Mouse (Mus musculus) left cerebral cortex, postnatal 10 days (tissue): Measurements from ENCODE around the gene Enkur. TPM values are rescaled to one million over a fixed set of nuclear protein-coding genes. Genes with fewer than 3 reads are reported as not detected.
"Not testable (repeated sequence)": the region's sequence is repeated elsewhere in the genome, so short reads cannot be mapped to it uniquely, and the experiment has no call there.

Experiments
- DNase-seq, 2 experiments: peaks; one replicate each; pipeline ENCODE4 v3.0.0; 2021 to 2022; ENCODE audit warnings: low spot score in 2 of 2, mixed read lengths in 1 of 2; ENCODE audit errors: extremely low spot score in 1 of 2
- intact Hi-C: fragments of 180-260 bp; cut with DNase I; formaldehyde crosslinking; loops from one replicate; pipeline ENCODE4 v1.15.1; 2025
- total RNA-seq, 2 experiments: library from RNA; stranded (reverse); gene quantifications; 2 replicates each; pipeline ENCODE4 v1.2.3; 2021

Gene Enkur
- 1 to 10 TPM; 3.8 to 5.5 TPM for total RNA-seq

DNA sequence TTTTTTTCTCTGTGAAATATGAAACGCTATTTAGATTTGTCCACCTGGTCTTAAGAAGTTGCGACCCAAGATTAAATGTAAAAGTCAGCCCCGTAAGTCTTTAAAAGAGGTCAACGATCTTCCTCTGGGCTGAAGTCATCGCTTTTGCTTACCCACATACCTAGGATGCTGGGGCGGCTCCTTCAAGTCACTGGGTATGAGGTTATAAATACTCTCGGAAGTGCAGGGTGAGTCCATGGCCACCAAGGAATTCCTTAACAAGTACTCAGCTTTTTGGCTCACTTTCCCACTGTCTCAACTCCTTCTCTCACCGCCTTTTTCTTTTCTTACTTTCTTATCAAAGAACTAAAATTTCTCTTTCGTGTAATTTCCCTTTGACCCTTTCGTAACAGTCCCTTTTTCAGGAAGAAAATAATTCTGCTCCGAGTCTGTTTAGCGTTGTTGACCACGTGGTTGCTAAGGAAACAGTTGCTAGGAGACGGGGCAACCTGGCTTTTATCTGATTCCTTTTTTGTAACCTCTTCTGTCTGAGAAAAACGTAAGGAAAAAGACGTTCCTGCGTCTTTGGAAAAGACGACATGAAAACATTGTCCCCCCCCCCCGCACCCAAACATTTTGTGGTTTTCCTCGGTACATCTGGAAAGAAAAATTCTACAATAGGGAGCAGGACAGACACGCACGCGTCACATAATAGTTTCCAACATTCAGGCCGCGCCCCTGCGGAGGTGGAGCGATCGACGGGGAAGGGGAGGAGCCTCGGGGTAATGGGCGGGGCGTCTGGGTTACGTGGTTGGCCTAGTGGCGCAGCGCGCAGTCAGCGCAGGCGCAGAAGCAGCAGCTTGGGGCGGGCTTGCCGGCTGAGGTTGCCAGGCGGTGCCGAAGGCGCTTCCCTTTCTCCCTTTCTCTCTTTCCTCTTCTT is at the start of gene Enkur, which contains the start of gene Thnsl1:
Gene Enkur (minus strand): TSS at position 454 of the 919 bp plus-strand sequence.
Gene Thnsl1 (plus strand): TSS at position 813 of the 919 bp plus-strand sequence.
- intact Hi-C loops: loop anchor here (5.0 kb wide), 1 partner anchor 702 kb away; no protein-coding TSS in a partner anchor
- DNase-seq: peak; percentile 95 to 98

DNA sequence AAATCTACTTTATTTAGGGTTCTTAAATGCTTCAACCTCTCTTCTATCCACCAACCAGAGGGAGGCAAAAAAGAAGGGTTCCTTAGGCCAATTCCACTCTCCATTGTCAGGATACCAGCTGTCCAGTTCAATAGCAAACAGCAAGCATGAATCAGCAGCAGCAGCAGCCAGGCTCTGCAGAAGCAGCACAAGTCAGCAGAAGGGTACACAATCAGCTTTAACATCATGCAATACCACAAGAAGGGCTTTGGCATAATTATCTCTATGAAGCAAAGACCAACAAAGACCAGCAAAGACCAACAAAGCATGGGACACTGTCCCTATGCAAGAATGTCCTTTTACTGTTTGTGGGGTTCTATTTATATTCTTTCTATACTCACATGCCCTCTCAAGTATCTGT is 49.1 kb upstream of the Enkur start:
- intact Hi-C loops: no loop called here
- no peak for DNase-seq

GRCm38 (mm10) chr2:21253644-21254043 is 48.5 kb upstream of the Enkur start:
- DNase-seq: no peak
- intact Hi-C loops: no loop called here

DNA sequence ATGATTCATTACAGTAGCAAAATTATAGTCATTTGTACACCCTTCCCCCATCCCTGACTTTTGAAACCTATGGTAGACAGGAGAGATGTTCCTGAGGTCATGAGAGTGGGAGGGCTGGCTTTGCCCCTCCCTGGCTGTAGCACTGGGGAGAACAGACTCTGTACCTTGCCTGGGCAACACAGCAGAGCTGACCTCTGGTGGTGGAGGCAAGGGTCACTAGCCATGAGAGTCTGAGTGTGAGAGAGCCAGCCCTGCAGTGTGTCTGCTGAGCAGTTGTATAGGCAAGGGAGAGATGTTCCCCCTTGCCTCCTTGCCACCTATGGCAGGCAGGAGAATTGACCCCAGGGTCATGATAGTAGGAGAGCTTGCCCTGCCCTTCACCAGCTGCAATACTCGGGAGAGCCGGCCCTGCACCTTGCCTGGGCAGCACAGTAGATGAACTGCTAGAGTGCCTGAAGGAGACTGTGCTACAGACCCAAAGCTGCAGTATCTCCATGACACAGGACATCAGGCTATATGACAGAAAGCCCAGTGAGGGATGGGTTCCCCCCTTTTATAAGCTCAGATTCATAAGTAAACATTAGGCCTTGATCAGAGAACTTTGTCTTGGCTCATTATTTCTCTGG is 40.4 kb upstream of the Enkur start:
- intact Hi-C loops: no loop called here
- DNase-seq: no peak

GRCm38 (mm10) chr2:21244986-21245385 is 39.8 kb upstream of the Enkur start:
- intact Hi-C loops: no loop called here
- no peak for DNase-seq

GRCm38 (mm10) chr2:21244104-21244503 is 38.9 kb upstream of the Enkur start:
- intact Hi-C loops, DNase-seq: not testable (repeated sequence)

DNA sequence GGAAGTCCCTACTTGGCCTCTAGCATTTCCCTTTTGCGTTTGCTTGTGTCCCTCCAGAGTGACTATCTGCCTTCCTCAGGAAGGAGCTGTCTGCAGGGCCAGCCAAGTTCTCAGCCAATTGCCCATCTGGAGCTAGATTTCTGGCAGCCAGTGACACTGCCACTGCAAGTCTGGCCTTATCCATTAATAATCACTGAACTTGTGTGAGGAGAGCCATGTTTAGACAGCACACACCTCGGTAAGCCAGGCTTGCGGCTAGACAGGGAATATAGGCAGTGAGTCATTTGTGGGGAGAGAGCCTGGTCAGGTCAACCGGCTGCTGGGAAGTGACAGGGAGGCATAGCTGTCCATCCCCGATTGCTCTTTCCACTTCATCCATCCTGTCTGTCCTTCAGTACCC is 31.7 kb upstream of the Enkur start:
- intact Hi-C loops: no loop called here
- DNase-seq: no peak

DNA sequence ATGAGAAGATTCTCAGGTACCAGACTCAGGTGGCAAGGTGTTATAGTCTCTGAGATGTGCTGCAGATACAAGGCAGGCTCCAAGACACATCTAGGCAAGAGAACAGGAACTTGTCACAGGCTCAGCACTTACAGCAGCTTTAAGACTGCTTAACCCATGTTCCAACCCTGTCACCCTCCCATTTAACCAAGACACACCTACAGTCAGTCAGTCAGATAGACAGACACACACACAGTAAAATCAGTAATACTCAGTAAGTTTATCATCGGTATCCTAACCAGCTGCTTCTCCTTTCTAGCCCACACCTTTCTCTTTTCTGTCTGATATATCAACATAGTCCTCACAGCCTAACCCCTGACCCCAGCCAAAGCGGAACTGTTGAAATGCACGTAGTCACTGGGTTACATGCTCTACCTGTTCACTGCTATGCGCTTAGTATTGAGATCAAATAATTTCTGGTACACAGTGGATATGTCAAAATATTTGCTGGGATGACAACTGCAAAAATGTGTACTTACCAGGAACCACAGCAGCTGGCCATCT is 30.8 kb upstream of the Enkur start:
- intact Hi-C loops: no loop called here
- DNase-seq: no peak

- intact Hi-C loops: no loop called here
- no peak for DNase-seq
These were observed 29.9 kb upstream of the Enkur start for GRCm38 (mm10) chr2:21234871-21235648.

- intact Hi-C loops: no loop called here
- DNase-seq: no peak
These were observed 26.0 kb upstream of the Enkur start for GRCm38 (mm10) chr2:21231147-21231546.

DNA sequence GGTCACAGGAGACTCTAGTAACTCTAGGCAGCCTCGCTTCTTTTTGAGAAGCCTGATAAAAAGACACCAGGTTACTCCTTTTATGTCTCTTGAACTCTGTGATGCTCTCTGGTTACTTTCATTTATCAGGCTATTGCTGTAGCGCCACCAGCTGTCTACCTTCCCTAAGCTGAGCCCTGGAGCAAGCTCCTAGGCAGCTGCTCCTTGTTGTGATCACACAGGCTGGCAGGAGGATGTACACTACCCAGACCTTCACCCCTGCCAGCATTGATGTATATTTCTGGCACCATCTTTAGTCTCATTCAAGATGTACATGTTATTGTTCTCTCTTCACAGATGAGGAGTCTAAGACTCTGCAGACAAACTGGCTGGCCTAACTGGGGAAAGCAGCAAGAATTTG is 25.1 kb upstream of the Enkur start:
- DNase-seq: no peak
- intact Hi-C loops: no loop called here

DNA sequence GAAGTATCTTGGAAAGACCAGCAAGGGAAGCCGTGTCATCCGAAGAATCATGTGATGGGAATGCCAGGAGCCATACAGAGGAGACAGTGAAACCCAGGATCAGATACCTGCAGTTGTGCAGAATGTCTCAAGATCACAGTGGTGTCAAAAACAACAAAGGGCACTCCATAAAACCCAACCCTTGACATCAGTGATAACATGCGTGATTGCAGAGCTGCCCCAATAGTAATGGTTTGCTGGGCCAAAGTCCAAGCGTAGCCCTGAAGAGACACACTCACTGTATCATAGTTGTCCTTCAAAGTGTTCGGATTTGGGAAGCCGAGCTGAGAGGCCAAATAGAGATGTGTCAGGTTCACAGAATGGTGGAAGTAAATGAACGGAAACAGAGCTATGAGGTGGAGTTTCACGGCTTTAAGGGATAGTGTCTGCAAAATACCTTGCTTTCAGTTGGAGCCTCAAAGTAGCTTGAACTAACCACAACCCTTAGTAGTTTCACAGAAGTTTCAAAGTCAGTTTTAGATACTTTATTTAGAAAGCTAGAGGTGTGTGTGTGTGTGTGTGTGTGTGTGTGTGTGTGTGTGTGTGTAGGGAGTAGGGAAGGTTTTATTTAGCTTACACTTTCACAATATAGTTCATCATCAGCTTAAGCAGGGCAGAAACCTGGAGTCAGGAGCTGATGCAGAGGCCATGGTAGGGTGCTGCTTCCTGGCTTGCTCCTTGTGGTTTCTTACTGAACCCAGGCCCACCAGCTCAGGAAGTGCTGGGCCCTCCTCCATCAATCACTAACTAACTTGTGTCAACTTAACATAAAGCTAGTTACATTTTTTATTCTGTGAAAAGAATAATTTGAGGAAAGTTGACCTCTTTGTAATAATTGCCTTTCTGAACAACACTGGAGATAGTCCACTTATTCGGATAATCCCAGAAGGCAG is 17.6 kb upstream of the Enkur start:
- intact Hi-C loops: no loop called here
- no peak for DNase-seq

- no peak for DNase-seq
- intact Hi-C loops: loop anchor here (10.0 kb wide), 2 partner anchors 50 to 150 kb away; partner anchors contain the start of gene Gpr158
These were observed 10.1 kb upstream of the Enkur start for GRCm38 (mm10) chr2:21215284-21215683.

- intact Hi-C loops: loop anchor here (10.0 kb wide), 2 partner anchors 50 to 150 kb away; partner anchors contain the start of gene Gpr158
- DNase-seq: no peak
These were observed 9.2 kb upstream of the Enkur start for GRCm38 (mm10) chr2:21214322-21214721.

GRCm38 (mm10) chr2:21211361-21211760 is 6.2 kb upstream of the Enkur start:
- intact Hi-C loops: loop anchor here (10.0 kb wide), 2 partner anchors 53 to 153 kb away; partner anchors contain the start of gene Gpr158
- DNase-seq: no peak

GRCm38 (mm10) chr2:21206278-21206677 is 1.1 kb upstream of the Enkur start:
- intact Hi-C loops: loop anchor here (5.0 kb wide), 1 partner anchor 701 kb away; no protein-coding TSS in a partner anchor

DNA sequence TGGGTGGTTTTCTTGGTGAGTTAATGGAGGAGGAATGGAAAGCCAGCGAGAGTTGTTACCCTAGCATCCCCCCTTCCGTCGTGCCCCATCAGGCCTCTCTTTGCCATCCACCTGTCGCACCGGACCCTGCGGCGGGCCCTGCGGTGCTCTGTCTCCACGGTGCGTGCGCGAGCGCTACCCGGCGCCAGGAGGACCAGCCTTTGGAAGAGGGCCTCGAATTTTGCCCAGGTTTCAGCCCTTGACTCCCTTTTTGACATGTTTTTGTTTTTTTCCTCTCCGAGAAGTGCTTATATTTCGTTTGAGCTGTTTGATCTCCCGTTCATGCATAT is 630 bp upstream of the Enkur start:
- DNase-seq: no peak
- intact Hi-C loops: loop anchor here (5.0 kb wide), 1 partner anchor 702 kb away; no protein-coding TSS in a partner anchor

More at GRCm38 (mm10) chr2:21206278-21206677, 1.1 kb upstream of the Enkur start:
- no peak for DNase-seq

GRCm38 (mm10) chr2:21202754-21203153 is 2.4 kb downstream of the Enkur start:
- intact Hi-C loops: no loop called here
- peak in 1 of 2 experiments; percentile 24 for DNase-seq
